Mouse (Mus musculus) myocyte (in vitro differentiated cells): Measurements from ENCODE around the gene Col4a6.

ENCODE experiments used
- E2F4 ChIP-seq: IDR thresholded peaks from one replicate; pipeline ENCODE4 v1.6.1; 2011; ENCODE audit warnings: mild to moderate bottlenecking, control low read depth, moderate library complexity; ENCODE audit not compliant: insufficient read depth
- MYOD1 ChIP-seq, 3 experiments: IDR thresholded peaks; one replicate each; pipeline ENCODE4 v1.6.1; 2011; ENCODE audit warnings: control low read depth in 2 of 3, low read depth in 2 of 3, mild to moderate bottlenecking in 2 of 3, moderate library complexity in 1 of 3; ENCODE audit not compliant: insufficient read length in 2 of 3, control insufficient read depth in 1 of 3
- MYOG ChIP-seq, 3 experiments: IDR thresholded peaks; one replicate each; pipeline ENCODE4 v1.6.1; 2011; ENCODE audit warnings: control low read depth in 2 of 3, low read depth in 2 of 3, mild to moderate bottlenecking in 2 of 3; ENCODE audit not compliant: insufficient read length in 2 of 3, control insufficient read depth in 1 of 3, insufficient read depth in 1 of 3
- POLR2A ChIP-seq: IDR thresholded peaks from one replicate; pipeline ENCODE4 v1.6.1; 2011; ENCODE audit warnings: low read depth, mild to moderate bottlenecking, control low read depth, moderate library complexity; ENCODE audit not compliant: insufficient read length
- POLR2AphosphoS2 ChIP-seq: IDR thresholded peaks from one replicate; pipeline ENCODE4 v1.6.1; 2011; ENCODE audit warnings: low read depth, control low read depth; ENCODE audit not compliant: insufficient read length
- REST ChIP-seq: IDR thresholded peaks from one replicate; pipeline ENCODE4 v1.6.1; 2011; ENCODE audit warnings: mild to moderate bottlenecking, control low read depth, moderate library complexity; ENCODE audit not compliant: insufficient read depth, insufficient read length
- SRF ChIP-seq: IDR thresholded peaks from one replicate; pipeline ENCODE4 v1.6.1; 2011; ENCODE audit warnings: low read depth; ENCODE audit not compliant: control insufficient read depth, insufficient read length
- TCF3 ChIP-seq: IDR thresholded peaks from one replicate; pipeline ENCODE4 v1.6.1; 2011; ENCODE audit warnings: low read depth, control low read depth; ENCODE audit not compliant: insufficient read length

GRCm38 (mm10) chrX:141316217-141316616, 157.7 kb downstream of the Col4a6 start:
- TF ChIP-seq POLR2A, result no peak
- TF ChIP-seq MYOD1 (IDR thresholded peaks at IDR 0.05; ENCODE audit: control insufficient read depth in 1 of 3, insufficient read length in 2 of 3, low read depth in 2 of 3), result no peak
- no peak for TF ChIP-seq E2F4
- TF ChIP-seq POLR2AphosphoS2, result no peak
- TF ChIP-seq MYOG (IDR thresholded peaks at IDR 0.05; ENCODE audit: control insufficient read depth in 1 of 3, insufficient read depth in 1 of 3, insufficient read length in 2 of 3, low read depth in 2 of 3), result no peak
- no peak for TF ChIP-seq REST
- no peak for TF ChIP-seq TCF3
- TF ChIP-seq SRF, result no peak
